Mouse (Mus musculus): ENCODE data around the gene Ccr9. TPM values are rescaled to one million over a fixed set of nuclear protein-coding genes. Genes with fewer than 3 reads are reported as not detected.

Ccr9 gene
- total and polyA plus RNA-seq, 3 experiments: not detected

- TF ChIP-seq RAD21 (IDR thresholded peaks at IDR 0.05; ENCODE audit: low read depth, low read length) (no peak), ZNF384 (IDR thresholded peaks at IDR 0.05; ENCODE audit: low read depth, low read length) (peak; percentile 49; the same call in 1 of the 2 replicates)
- H3K4me1 ChIP-seq (ENCODE audit: control insufficient read depth in 1 of 2, insufficient read depth in 2 of 2, low read length in 2 of 2): peaks cover 9 to 20% of the 10 kb centered on the region in 2 experiments
- no peak overlapping the region for H3K27ac ChIP-seq (ENCODE audit: control insufficient read depth, low read depth, low read length)
- H3K36me3 ChIP-seq (ENCODE audit: control insufficient read depth in 1 of 2, insufficient read depth in 2 of 2, low read length in 2 of 2): peaks cover 0 to 9% of the 10 kb centered on the region in 2 experiments; a peak in 2 of 4 replicates
- H3K9me3 ChIP-seq (replicated peaks; ENCODE audit: insufficient read depth, low read length): no peaks in the 10 kb centered on the region
- H3K79me2 ChIP-seq (ENCODE audit: control insufficient read depth, insufficient read depth, low read length, poor library complexity): no peaks in the 10 kb centered on the region
- DNase-seq (ENCODE audit: low read depth, low spot score): no peak
- H3K27me3 ChIP-seq (ENCODE audit: control insufficient read depth in 1 of 2, insufficient read depth in 2 of 2, low read length in 2 of 2): no peaks in the 10 kb centered on the region
- H3K4me3 ChIP-seq (ENCODE audit: control insufficient read depth in 1 of 2, insufficient read depth in 1 of 2, low read depth in 2 of 2, low read length in 2 of 2): no peak overlapping the region
- no peak overlapping the region for H3K9ac ChIP-seq (ENCODE audit: control insufficient read depth, low read depth, low read length, poor library complexity, severe bottlenecking)
Observed at GRCm38 (mm10) chr9:123640106-123640505, 38.1 kb upstream of the Ccr9 start.

GRCm38 (mm10) chr9:123649785-123650511, 28.3 kb upstream of the Ccr9 start:
- Histone ChIP-seq H3K36me3 (ENCODE audit: control insufficient read depth in 1 of 2, insufficient read depth in 2 of 2, low read length in 2 of 2) (no peaks in the 10 kb centered on the region), H3K27ac (ENCODE audit: control insufficient read depth, low read depth, low read length) (no peak overlapping the region), H3K4me1 (ENCODE audit: control insufficient read depth in 1 of 2, insufficient read depth in 2 of 2, low read length in 2 of 2) (no peaks in the 10 kb centered on the region), H3K9me3 (replicated peaks; ENCODE audit: insufficient read depth, low read length) (no peaks in the 10 kb centered on the region), H3K79me2 (ENCODE audit: control insufficient read depth, insufficient read depth, low read length, poor library complexity) (no peaks in the 10 kb centered on the region), H3K9ac (ENCODE audit: control insufficient read depth, low read depth, low read length, poor library complexity, severe bottlenecking) (no peak overlapping the region), H3K4me3 (ENCODE audit: control insufficient read depth in 1 of 2, insufficient read depth in 1 of 2, low read depth in 2 of 2, low read length in 2 of 2) (no peak overlapping the region), H3K27me3 (ENCODE audit: control insufficient read depth in 1 of 2, insufficient read depth in 2 of 2, low read length in 2 of 2) (peaks cover 0 to 7% of the 10 kb centered on the region in 2 experiments; a peak in 2 of 4 replicates)
- TF ChIP-seq TAL1 (IDR thresholded peaks at IDR 0.05; ENCODE audit: low read length): no peak
- no peak for TF ChIP-seq CHD1 (IDR thresholded peaks at IDR 0.05; ENCODE audit: low read depth, low read length)
- TF ChIP-seq MEF2A (IDR thresholded peaks at IDR 0.05; ENCODE audit: extremely low read depth, insufficient replicate concordance, low read depth, low read length, poor library complexity, severe bottlenecking): no peak
- TF ChIP-seq ETS1 (IDR thresholded peaks at IDR 0.05; ENCODE audit: low read depth, low read length): no peak
- no peak for DNase-seq (ENCODE audit: low read depth, low spot score)

GRCm38 (mm10) chr9:123651369-123651768, 26.9 kb upstream of the Ccr9 start:
- no peaks in the 10 kb centered on the region for H3K79me2 ChIP-seq (ENCODE audit: control insufficient read depth, insufficient read depth, low read length, poor library complexity)
- H3K27ac ChIP-seq (ENCODE audit: control insufficient read depth, low read depth, low read length): no peak overlapping the region
- H3K27me3 ChIP-seq (ENCODE audit: control insufficient read depth in 1 of 2, insufficient read depth in 2 of 2, low read length in 2 of 2): peaks cover 0 to 7% of the 10 kb centered on the region in 2 experiments; a peak in 2 of 4 replicates
- no peak for DNase-seq (ENCODE audit: low read depth, low spot score)
- H3K36me3 ChIP-seq (ENCODE audit: control insufficient read depth in 1 of 2, insufficient read depth in 2 of 2, low read length in 2 of 2): no peaks in the 10 kb centered on the region
- no peak overlapping the region for H3K9ac ChIP-seq (ENCODE audit: control insufficient read depth, low read depth, low read length, poor library complexity, severe bottlenecking)
- H3K4me3 ChIP-seq (ENCODE audit: control insufficient read depth in 1 of 2, insufficient read depth in 1 of 2, low read depth in 2 of 2, low read length in 2 of 2): no peak overlapping the region
- H3K4me1 ChIP-seq (ENCODE audit: control insufficient read depth in 1 of 2, insufficient read depth in 2 of 2, low read length in 2 of 2): no peaks in the 10 kb centered on the region; a peak in 1 of 4 replicates
- no peaks in the 10 kb centered on the region for H3K9me3 ChIP-seq (replicated peaks; ENCODE audit: insufficient read depth, low read length)
- TF ChIP-seq HCFC1 (IDR thresholded peaks at IDR 0.05; ENCODE audit: low read depth, low read length): no peak
- TF ChIP-seq RAD21 (IDR thresholded peaks at IDR 0.05; ENCODE audit: low read depth, low read length): no peak
- TF ChIP-seq MAZ (IDR thresholded peaks at IDR 0.05; ENCODE audit: low read depth, low read length): no peak
- TF ChIP-seq USF2 (IDR thresholded peaks at IDR 0.05; ENCODE audit: borderline replicate concordance in 1 of 2, insufficient read depth in 1 of 2, low read depth in 1 of 2, low read length in 2 of 2): no peak
- TF ChIP-seq E2F4 (IDR thresholded peaks at IDR 0.05; ENCODE audit: borderline replicate concordance, low read depth, low read length): no peak
- TF ChIP-seq MXI1 (IDR thresholded peaks at IDR 0.05; ENCODE audit: low read depth, low read length): no peak
- no peak for TF ChIP-seq POLR2A (IDR thresholded peaks at IDR 0.05; ENCODE audit: control insufficient read depth in 1 of 2, insufficient read depth in 1 of 2, low read depth in 1 of 2, low read length in 2 of 2, poor library complexity in 1 of 2)
- TF ChIP-seq TAL1 (IDR thresholded peaks at IDR 0.05; ENCODE audit: low read length): no peak
- no peak for TF ChIP-seq MAFK (IDR thresholded peaks at IDR 0.05; ENCODE audit: borderline replicate concordance, low read depth, low read length)
- TF ChIP-seq MAX (IDR thresholded peaks at IDR 0.05; ENCODE audit: low read length): no peak
- TF ChIP-seq ZNF384 (IDR thresholded peaks at IDR 0.05; ENCODE audit: low read depth, low read length): no peak
- TF ChIP-seq CTCF (IDR thresholded peaks at IDR 0.05 in 2 of 3, conservative IDR thresholded peaks at IDR 0.05 in 1 of 3; ENCODE audit: control insufficient read depth in 1 of 3, insufficient read depth in 1 of 3, low read depth in 2 of 3, low read length in 3 of 3, poor library complexity in 1 of 3, severe bottlenecking in 1 of 3): no peak
